Mouse (Mus musculus): ENCODE measurements around the gene Bckdhb.

DNA sequence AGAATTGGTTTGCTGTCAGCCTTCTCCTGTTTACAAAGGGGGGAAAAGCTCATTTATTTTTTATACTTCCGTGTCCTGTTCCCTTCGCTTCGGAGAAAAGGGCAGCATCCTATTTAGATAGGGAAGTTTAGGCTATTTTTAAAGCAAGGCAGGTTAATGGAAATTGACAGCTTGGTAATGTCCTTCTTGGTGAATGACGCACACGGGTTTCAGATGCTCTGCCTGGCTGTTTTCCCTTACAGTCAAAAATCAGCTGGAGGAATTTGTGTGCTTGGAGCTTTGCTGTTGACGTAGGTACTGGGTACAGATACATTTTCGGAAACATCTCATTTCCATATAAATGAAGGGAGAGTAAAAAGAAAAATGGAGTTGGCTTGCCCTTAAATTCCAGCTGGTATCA is 44.4 kb downstream of the Bckdhb start:
- TF ChIP-seq CTCF (IDR thresholded peaks at IDR 0.05; ENCODE audit: extremely low read depth, insufficient read depth, insufficient read length, insufficient replicate concordance) (no peak), POLR2A (IDR thresholded peaks at IDR 0.05; ENCODE audit: low read depth, low read length) (no peak)

Data from spleen, adult 2 months (tissue).